Mouse (Mus musculus) megakaryocyte, adult 5-6 weeks (primary cell): ENCODE results near the gene Clcn7. TPM values are rescaled to one million over a fixed set of nuclear protein-coding genes. Genes with fewer than 3 reads are reported as not detected.
"Not testable (repeated sequence)": the region's sequence is repeated elsewhere in the genome, so short reads cannot be mapped to it uniquely, and the experiment has no call there.

Source experiments
- ATAC-seq: 2 replicates; pipeline ENCODE4 v1.8.0; 2016; ENCODE audit warnings: mild to moderate bottlenecking, inconsistent platforms; ENCODE audit not compliant: poor library complexity, severe bottlenecking
- total RNA-seq, 2 experiments: library from RNA; stranded (forward) in 1 of 2; stranded (reverse) in 1 of 2; fragments of 153-499, 151-499 nt in 1 of 2; fragments of 221-1000, 200-1000 nt in 1 of 2; gene quantifications; 2 replicates each; pipeline versions ENCODE4 v1.2.3 to v1.2.4; 2015 to 2017

The Clcn7 gene
- total RNA-seq, 2 experiments from 2014 or later = 13.1 to 16.6 TPM

GRCm38 (mm10) chr17:25125442-25126060 is 7.6 kb upstream of the Clcn7 start:
- ATAC-seq = not testable (repeated sequence)

DNA sequence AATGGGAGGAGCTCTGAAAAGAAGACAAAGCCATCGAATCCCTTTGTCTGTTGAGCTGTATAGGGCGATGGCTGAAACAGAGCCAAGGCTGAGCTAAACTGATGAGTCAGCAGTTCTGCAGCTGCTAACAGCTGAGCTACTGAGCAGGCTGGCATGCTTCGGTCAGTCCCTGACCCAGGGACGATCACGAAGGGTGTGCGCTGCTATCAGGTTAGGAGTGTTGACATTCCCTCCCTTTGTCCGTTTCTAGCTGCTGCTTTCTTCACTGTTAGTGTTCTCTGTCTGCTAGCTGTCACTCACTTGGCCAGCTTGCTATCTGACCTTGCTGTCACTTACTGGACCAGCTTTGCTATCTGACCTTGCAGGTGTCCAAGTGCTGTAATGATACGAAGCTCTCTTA is 6.1 kb upstream of the Clcn7 start:
- peak; percentile 47 for ATAC-seq

DNA sequence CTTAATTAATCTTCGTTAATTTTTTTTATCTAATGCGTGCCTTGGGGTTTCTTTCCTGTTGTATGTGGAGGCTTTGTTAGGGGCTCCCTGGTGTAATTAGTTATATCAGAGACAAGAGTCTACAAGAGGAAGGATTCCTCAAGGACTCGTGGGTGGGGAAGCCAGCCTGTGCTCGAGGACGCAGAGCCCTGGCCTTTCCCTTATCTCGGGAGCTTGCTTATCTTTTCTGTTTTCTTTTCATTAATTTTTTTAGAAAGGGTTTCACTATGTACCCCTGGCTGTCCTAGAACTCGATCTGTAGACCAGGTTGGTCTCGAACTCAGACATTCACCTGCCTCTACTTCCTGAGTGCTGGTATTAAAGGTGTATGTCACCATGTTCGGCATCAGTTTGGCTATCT is 5.5 kb upstream of the Clcn7 start:
- no peak for ATAC-seq

- ATAC-seq = no peak
Observed at GRCm38 (mm10) chr17:25130060-25130459, 3.1 kb upstream of the Clcn7 start.

GRCm38 (mm10) chr17:25135622-25136021 is 2.4 kb downstream of the Clcn7 start:
- ATAC-seq = no peak

DNA sequence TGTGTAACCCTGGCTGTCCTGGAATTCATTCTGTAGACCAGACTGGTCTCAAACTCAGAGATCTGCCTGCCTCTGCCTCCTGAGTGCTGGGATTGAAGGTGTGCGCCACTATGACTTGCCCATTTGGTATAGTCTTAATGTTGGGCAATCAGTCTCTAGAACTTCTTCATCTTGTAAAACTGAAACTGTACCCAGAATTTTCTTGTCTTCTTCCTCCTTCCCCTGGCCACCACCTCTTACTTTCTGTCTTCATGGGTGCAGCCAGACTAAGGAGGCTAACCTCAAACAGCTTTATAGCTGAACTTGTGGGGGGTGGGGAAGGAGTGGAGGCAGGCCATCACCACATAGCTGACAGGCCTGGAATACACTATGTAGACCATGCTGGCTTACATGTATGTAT is 5.6 kb downstream of the Clcn7 start:
- peak; percentile 68 for ATAC-seq

DNA sequence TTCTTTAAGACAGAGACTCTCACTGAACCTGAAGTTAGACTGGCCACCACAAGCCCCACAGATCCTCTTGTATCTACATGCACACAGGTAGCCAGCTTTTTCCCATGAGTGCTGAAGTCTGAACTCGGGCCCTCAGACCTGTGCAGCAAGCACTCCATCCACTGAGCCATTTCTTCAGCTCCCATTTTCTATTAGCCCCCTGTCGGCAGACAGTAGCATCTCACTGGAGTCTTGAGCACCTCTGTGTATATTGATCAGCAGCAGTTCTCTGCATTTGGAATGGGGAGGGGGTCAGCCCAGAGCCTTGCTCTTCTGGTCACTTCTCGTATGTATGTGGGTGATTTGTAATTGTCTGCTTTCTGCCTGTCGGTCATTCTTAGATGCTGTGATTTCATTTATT is 6.8 kb downstream of the Clcn7 start:
- no peak for ATAC-seq

DNA sequence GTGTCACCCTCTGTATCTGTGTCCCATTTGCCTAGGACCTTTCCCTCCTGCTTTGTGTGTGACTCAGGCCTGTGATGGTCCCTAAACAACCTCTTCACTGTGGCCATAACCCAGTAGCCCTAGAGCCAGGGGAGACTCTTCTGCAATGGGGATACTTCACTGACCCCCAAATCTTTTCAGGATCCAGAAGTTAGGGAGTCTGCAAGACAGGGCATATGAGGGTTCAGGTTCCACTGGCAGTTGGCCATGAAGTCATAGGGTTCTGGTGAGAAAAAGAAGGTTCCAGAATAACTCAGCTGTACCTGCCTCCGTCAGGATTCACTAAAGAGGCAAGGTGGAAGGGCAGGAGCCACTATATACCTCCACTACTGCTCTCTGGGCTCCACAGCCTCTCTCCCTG is 29.0 kb downstream of the Clcn7 start, which contains the start of gene Ccdc154:
Ccdc154 (plus strand) TSS at position 301 of the 400 bp plus-strand sequence.
- no peak for ATAC-seq

- no peak for ATAC-seq
Observed at GRCm38 (mm10) chr17:25163387-25163786, 30.2 kb downstream of the Clcn7 start.

DNA sequence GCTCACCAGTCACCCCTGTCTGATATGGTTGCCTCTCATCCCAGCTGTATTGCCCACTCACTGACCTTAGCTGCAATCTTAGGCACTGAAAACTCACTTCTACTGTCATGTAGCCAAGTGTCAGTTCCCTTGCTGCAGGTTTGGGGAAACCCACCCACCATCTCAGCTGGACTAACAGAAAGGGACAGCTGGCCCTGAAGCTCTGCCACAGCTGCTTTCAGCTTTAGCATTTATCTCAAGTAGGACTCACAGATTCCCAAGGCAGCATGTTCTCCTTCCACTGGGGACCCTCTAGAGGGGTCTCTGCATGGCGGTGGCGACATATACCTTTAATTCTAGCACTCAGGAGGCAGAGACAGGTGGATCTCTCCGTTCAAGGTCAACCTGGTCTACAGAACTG is 31.6 kb downstream of the Clcn7 start:
- ATAC-seq = no peak

DNA sequence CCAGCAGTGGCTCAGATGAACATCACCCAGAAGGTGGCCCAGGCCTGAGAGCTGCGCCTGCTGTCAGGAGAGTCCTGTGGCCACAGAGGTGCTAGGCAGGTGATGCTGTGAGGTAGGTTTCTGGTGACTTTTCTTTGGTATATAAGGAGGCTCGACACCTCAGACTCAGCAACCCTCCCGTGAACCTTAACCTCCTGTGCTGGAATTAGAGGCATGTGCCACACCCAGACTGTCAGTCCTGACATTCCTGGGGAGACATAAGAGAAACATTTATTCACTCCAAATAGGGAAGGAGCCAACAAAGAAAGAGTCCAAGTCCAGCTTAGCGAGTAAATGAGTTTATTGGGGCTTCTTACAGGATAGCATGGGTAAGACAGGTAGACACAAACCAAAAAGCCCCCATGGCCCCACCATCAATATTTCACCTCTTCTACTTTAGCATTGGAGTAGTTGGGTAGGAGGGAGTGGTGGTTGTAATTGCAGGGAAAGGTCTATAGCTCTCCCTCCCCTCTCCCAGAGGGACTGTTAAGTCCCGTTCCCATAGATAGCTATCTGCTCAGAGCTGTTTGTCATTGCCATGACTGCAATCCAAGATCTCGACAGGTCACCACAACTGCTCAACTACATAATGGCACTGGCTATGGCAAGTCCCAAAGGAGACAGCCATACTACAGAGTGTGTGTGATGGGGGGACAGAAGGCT is 32.9 kb downstream of the Clcn7 start:
- no peak for ATAC-seq

DNA sequence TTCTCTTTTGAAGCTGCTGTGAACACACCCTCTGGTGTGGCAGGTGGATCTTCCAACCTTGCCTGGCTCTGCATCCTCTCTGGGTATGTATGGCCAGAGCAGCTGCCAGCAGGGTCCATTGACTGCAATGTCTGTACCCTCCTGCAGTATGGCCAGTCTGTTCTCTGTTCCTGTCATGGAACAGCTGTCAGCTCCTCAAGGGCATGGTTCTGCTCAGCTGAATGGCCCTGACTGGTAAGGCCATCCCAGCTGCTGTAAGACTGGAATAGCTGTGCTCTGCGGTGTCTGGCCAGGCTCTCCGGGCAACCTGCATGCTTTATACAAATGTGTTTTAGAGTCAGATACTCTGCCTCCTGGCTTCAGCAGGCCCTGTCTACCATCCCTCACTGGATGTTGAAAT is 36.5 kb downstream of the Clcn7 start:
- ATAC-seq = no peak

GRCm38 (mm10) chr17:25172558-25172957 is 39.4 kb downstream of the Clcn7 start:
- no peak for ATAC-seq

DNA sequence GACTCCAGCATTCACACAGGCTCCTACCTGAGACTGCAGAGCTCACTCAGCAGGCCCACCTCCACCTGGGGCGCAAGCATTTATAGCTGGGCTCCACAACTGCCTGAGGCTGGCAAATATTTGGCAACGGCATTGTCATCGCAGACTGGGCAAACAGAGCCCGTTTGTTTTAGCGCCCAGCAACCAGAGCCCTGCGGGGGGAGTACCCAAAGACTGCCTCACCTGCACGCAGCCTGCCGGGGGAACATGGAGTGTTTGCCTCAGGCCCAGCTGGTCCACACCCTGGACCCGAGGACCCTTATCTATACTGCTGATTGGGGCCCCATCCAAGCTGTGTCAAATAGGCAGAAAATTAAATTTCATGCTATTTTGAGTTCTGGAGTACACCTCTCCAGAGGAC is 42.2 kb downstream of the Clcn7 start, which contains the start of gene Gm38655:
Gm38655 (minus strand) TSS at position 61 of the 400 bp plus-strand sequence.
- no peak for ATAC-seq

GRCm38 (mm10) chr17:25183232-25183631 is 50.0 kb downstream of the Clcn7 start:
- no peak for ATAC-seq

DNA sequence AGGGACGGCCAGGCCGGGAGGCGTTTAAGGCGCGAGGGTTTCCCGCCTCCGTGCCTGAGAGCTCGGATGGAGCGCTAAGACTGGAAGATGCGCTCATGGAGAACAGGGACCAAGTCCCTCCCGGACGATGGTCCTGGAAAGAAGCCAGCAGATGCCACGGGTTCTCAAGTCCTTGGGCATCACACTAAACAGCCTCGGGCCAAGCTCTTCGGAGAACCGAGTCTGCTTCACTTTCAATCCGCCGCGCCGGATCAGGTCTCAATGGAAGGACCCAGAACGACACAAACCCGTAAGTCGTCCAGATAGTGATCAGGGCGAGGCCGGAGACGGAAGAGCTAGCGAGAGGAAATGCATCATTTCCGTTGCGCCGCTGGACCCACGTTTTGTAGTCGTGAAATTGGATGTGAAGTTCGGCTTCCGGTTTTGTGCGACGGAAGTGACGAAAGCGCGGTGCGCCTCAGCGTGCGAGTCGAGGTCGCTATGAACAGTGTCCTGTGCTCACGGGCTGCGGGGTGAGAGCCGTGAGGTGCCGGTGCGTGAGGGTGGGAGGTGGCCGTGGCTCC is 51.0 kb downstream of the Clcn7 start, which contains the start of gene BC003965:
BC003965 (plus strand) TSS at position 426 of the 563 bp plus-strand sequence.
- peak; percentile 89 for ATAC-seq

DNA sequence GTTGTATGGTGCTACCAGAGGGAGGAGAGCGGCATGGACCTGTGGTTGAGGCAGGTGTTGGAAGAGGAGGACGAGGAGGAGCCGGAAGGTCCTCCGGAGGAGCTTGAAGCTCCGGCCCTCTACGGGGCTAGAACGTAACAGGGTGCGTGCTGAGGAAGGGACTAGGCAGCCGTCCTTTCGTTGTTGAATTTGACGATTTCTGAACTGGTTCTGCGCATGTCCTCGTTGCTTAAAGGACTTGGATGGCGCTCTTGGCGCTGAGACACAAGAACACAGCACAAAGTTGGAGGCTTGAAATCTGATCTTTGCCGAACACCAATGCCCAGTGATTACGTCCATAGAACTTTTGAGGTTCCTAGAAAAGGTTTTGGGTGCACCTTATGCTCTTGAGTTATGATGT is 51.8 kb downstream of the Clcn7 start:
- ATAC-seq = no peak

- ATAC-seq = no peak
Observed at GRCm38 (mm10) chr17:25187784-25188149, 54.6 kb downstream of the Clcn7 start.

DNA sequence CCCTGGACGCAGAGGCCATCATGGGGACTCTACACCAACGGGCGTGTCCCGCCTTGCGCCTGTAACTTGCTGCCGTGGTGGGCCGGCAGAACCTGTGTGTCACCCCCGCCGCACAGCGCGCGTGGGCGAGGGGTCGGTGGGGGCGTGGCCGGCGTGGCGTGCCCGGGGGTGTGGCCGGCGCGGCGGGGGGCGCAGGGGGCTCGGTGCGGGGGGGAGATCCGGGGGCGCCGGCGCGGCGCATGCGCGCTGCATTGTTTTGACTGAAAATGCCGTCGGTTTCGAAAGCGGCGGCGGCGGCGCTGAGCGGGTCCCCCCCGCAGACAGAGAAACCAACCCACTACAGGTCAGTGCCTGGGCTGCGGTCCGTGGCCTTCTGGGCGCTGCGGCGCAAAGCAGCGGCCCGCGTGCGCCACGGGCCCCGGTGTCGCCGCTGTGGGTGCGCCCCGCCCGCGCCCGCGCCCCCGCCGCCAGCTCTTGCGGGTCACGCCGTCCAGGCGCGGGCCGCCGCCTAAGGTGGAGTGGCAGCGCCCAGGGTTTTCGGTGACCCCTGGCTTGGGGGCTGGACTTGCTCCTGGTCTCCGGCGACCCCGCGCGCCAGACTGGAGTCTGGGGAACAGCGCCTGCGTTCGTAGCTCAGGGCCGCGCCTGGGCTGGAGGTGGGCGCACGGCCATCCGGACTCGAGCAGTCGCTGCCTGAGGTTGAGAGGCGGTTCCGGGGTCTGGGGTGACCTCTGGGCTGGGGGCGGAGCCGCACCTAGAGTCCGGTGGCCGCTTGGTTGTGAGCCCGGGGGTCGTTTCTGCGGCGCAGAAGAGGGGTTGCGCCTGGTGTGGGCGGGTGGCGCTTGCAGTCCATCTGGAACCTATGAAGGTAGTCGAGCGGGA is 55.2 kb downstream of the Clcn7 start, which contains the start of gene Unkl:
Unkl (plus strand) TSS at position 248 of the 882 bp plus-strand sequence.
- peak; percentile 26 for ATAC-seq

- no peak for ATAC-seq
Observed at GRCm38 (mm10) chr17:25189091-25189490, 55.9 kb downstream of the Clcn7 start.

DNA sequence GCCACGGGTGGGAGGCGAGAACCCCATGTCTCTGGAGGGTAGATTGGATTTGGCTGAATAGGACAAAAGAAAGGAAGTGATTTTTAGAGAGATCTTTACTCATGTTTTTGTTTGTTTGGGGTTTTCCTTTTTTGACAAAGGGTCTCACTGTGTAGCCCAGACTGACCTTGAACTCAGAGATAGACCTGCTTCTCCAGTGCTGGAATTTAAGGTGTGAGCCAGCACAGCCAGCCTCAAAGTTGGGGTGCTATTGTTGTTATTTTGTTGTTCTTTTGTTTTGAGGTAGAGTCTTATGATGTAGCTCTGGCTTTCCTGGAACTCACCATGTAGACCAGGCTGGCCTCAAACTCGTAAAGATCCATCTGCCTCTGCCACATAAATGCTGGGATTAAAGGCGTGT is 69.2 kb downstream of the Clcn7 start:
- no peak for ATAC-seq
